Mouse (Mus musculus): ENCODE data around the gene Cherp.

- TF ChIP-seq CTCF (conservative IDR thresholded peaks at IDR 0.05; ENCODE audit: insufficient read depth, insufficient read length, low read depth, low read length) (no peak), POLR2A (IDR thresholded peaks at IDR 0.05; ENCODE audit: low read depth, low read length) (no peak)
Measured at GRCm38 (mm10) chr8:72521888-72522287, 46.9 kb upstream of the Cherp start.

All from kidney, adult 2 months (tissue).